11 mouse cellular contexts compared by ENCODE assay signal in the genomic region with DNA sequence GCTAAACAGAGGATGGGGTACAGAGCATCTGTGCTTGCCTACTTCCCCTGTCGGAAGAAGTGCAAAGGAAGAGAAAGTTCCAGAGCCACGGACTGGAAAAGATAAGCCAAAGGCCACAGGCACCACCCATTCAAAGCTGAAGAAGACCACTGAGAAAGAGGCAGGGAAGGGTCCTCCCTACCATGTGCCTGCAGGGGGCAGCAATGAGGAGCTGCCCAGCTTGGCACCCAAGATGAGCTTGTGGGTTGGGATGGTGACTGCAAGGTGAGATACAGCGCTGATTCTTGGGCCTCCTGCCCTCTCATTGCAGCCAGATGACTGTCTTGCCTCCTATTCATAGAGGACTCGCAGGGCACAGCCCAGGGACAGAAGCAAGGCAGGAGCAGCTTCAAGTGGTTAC. TPM values are rescaled to one million over a fixed set of nuclear protein-coding genes. Genes with fewer than 3 reads are reported as not detected.
DNase-seq lines count a peak whose midpoint lies in the region; TF ChIP-seq lines count a peak whose summit lies in the region.
"Had no signal": no experiment of that assay in that cellular context is flagged by ENCODE, and none has a peak within 500 bp of the region (broad histone marks: within the 10 kb centered on the region; RNA-seq: fewer than 3 reads in every experiment).

No protein-coding gene starts in this region.

- H3K4me1 ChIP-seq in kidney, adult 2 months (ENCODE audit: control insufficient read depth, insufficient read depth, low read length), result no peaks in the 10 kb centered on the region
- no peaks in the 10 kb centered on the region for H3K4me1 ChIP-seq in spleen, adult 2 months (ENCODE audit: control insufficient read depth, insufficient read depth, insufficient read length)
- no peaks in the 10 kb centered on the region for H3K4me1 ChIP-seq in embryonic fibroblast, embryonic 13.5 days (ENCODE audit: control insufficient read depth, insufficient read depth, low read length)
- H3K4me1 ChIP-seq: liver, embryonic 13.5 days had no signal

- H3K36me3 ChIP-seq in kidney, adult 2 months (ENCODE audit: control insufficient read depth, insufficient read depth, low read length), result no peaks in the 10 kb centered on the region
- H3K36me3 ChIP-seq in spleen, adult 2 months (ENCODE audit: control insufficient read depth, insufficient read depth, low read length), result no peaks in the 10 kb centered on the region
- H3K36me3 ChIP-seq: liver, embryonic 13.5 days had no signal

- peak; percentile 56 for TF ChIP-seq CTCF in kidney, adult 2 months (conservative IDR thresholded peaks at IDR 0.05; ENCODE audit: insufficient read depth, insufficient read length, low read depth, low read length)
- TF ChIP-seq CTCF in spleen, adult 2 months (IDR thresholded peaks at IDR 0.05; ENCODE audit: extremely low read depth, insufficient read depth, insufficient read length, insufficient replicate concordance), result peak; percentile 28; the same call in 1 of the 2 replicates
- peak; percentile 20; the same call in 1 of the 2 replicates for TF ChIP-seq CTCF in embryonic fibroblast, embryonic 13.5 days (IDR thresholded peaks at IDR 0.05; ENCODE audit: borderline replicate concordance, insufficient read depth, low read length)

- 77% methylated on average over 4 of the region's 4 CpGs for WGBS in kidney, adult 2 months
- 64% methylated on average over 4 of the region's 4 CpGs for WGBS in spleen, adult 2 months

- no peak for TF ChIP-seq POLR2A in kidney, adult 2 months (IDR thresholded peaks at IDR 0.05; ENCODE audit: low read depth, low read length)
- TF ChIP-seq POLR2A in spleen, adult 2 months (IDR thresholded peaks at IDR 0.05; ENCODE audit: low read depth, low read length), result no peak
- no peak for TF ChIP-seq POLR2A in embryonic fibroblast, embryonic 13.5 days (IDR thresholded peaks at IDR 0.05; ENCODE audit: low read depth, low read length)

- H3K27me3 ChIP-seq in kidney, adult 2 months (replicated peaks; ENCODE audit: control insufficient read depth, insufficient read depth, low read length), result no peaks in the 10 kb centered on the region
- no peaks in the 10 kb centered on the region for H3K27me3 ChIP-seq in spleen, adult 2 months (ENCODE audit: control insufficient read depth, insufficient read depth, low read length)
- H3K27me3 ChIP-seq: liver, embryonic 13.5 days; Patski had no signal

- H3K4me3 ChIP-seq in kidney, adult 2 months (ENCODE audit: insufficient read depth, low read depth, low read length), result no peak overlapping the region
- no peak overlapping the region for H3K4me3 ChIP-seq in spleen, adult 2 months (ENCODE audit: extremely low read depth, insufficient read depth, insufficient read length)
- H3K4me3 ChIP-seq in embryonic fibroblast, embryonic 13.5 days (ENCODE audit: insufficient read depth, low read length), result no peak overlapping the region
- H3K4me3 ChIP-seq: liver, embryonic 13.5 days; myocyte had no signal

- DNase-seq in kidney, adult 2 months, result no peak
- DNase-seq in kidney, adult 8-10 months, result no peak
- DNase-seq in spleen, adult 2 months (ENCODE audit: low read depth in 1 of 2, low spot score in 2 of 2), result no peak
- DNase-seq in spleen, postnatal 36 days (ENCODE audit: low spot score in 2 of 2), result no peak
- peak; percentile 10 to 17 for DNase-seq in thymus, postnatal 36 days
- DNase-seq in layer of hippocampus, adult 8-10 months (ENCODE audit: low spot score in 2 of 2), result no peak
- no peak for DNase-seq in adrenal gland, adult (ENCODE audit: inconsistent age in 2 of 2, low spot score in 1 of 2)
- DNase-seq: liver, embryonic 13.5 days had no signal

- H3K27ac ChIP-seq in kidney, adult 2 months (ENCODE audit: insufficient read depth, low read depth, low read length), result no peak overlapping the region
- H3K27ac ChIP-seq in spleen, adult 2 months (ENCODE audit: insufficient read depth, low read length), result no peak overlapping the region
- H3K27ac ChIP-seq in embryonic fibroblast, embryonic 13.5 days (ENCODE audit: insufficient read depth, low read length), result no peak overlapping the region
- H3K27ac ChIP-seq: liver, embryonic 13.5 days had no signal

RNA-seq across cellular contexts. Expression of gene Dicer1, which starts 15.4 kb away (rescaled TPM):
- polyA plus RNA-seq in kidney, adult 2 months (2012; rRNA removed), result 8.3 and 9.0 TPM in 2 replicates
- polyA plus RNA-seq in spleen, adult 2 months (2012; rRNA removed), result 6.0 and 6.3 TPM in 2 replicates
- polyA plus RNA-seq in embryonic fibroblast, embryonic 13.5 days (2011; ENCODE audit: insufficient read length, low read depth, missing spikeins), result 53.9 and 56.8 TPM in 2 replicates
- total RNA-seq in layer of hippocampus, adult 8-10 months (2022), result 10 to 100 TPM; 40.4 to 46.2 (median 43.4) TPM

Comparison
In these comparisons a context has a peak if more than half of its experiments do, and no peak if none do; other contexts are left out.
1. DNase-seq: peak in thymus, postnatal 36 days (2 of 2); none in kidney, adult 2 months (single experiment), kidney, adult 8-10 months (0 of 2), spleen, adult 2 months (0 of 2), spleen, postnatal 36 days (0 of 2), layer of hippocampus, adult 8-10 months (0 of 2) and adrenal gland, adult (0 of 2).
2. Peak in every context shown above with its lines, with median percentiles within 50 percentile points of each other: CTCF ChIP-seq.